ENCODE assay signal across 16 mouse cellular contexts in genomic region chr17:66108198-66108597, GRCm38 (mm10).
"Had no signal": no experiment of that assay in that cellular context is flagged by ENCODE, and none has a peak within 500 bp of the region (broad histone marks: within the 10 kb centered on the region; RNA-seq: fewer than 3 reads in every experiment).

No protein-coding gene starts in this region.

- H3K36me3 ChIP-seq: lung, embryonic 15.5 days; midbrain, embryonic 13.5 days; midbrain, embryonic 15.5 days; neural tube, embryonic 12.5 days had no signal

- H3K4me3 ChIP-seq: lung, embryonic 15.5 days; midbrain, embryonic 13.5 days; midbrain, embryonic 15.5 days; neural tube, embryonic 12.5 days had no signal

- H3K9ac ChIP-seq: lung, embryonic 15.5 days; midbrain, embryonic 13.5 days; midbrain, embryonic 15.5 days; neural tube, embryonic 12.5 days had no signal

- H3K9me3 ChIP-seq: lung, embryonic 15.5 days; midbrain, embryonic 13.5 days; midbrain, embryonic 15.5 days; neural tube, embryonic 12.5 days had no signal

- H3K4me2 ChIP-seq: lung, embryonic 15.5 days; midbrain, embryonic 11.5 days; midbrain, embryonic 13.5 days; midbrain, embryonic 15.5 days; neural tube, embryonic 12.5 days had no signal

- DNase-seq: lung, adult 2 months; lung, postnatal 14 days; lung, postnatal 36 days; right cerebral cortex, postnatal 25 days; right cerebral cortex, postnatal 4 days; spleen, adult 18-20 months; thymus, adult 18-20 months; thymus, postnatal 14 days; thymus, postnatal 36 days had no signal

- H3K27me3 ChIP-seq: lung, embryonic 15.5 days; midbrain, embryonic 13.5 days; midbrain, embryonic 15.5 days; neural tube, embryonic 12.5 days had no signal

- ATAC-seq: lung, postnatal 0 days; midbrain, embryonic 13.5 days; midbrain, embryonic 15.5 days had no signal

- H3K27ac ChIP-seq: lung, embryonic 15.5 days; macrophage; midbrain, embryonic 13.5 days; midbrain, embryonic 15.5 days; neural tube, embryonic 12.5 days had no signal
